Mouse (Mus musculus): Measurements from ENCODE around the gene Ahnak2. TPM values are rescaled to one million over a fixed set of nuclear protein-coding genes. Genes with fewer than 3 reads are reported as not detected.
A peak's percentile ranks its signal among the peaks of the same experiment; 100 is the strongest.

Ahnak2 gene
- total and polyA plus RNA-seq, 3 experiments, result 3.1 to 27.7 (median 14.6) TPM

DNA sequence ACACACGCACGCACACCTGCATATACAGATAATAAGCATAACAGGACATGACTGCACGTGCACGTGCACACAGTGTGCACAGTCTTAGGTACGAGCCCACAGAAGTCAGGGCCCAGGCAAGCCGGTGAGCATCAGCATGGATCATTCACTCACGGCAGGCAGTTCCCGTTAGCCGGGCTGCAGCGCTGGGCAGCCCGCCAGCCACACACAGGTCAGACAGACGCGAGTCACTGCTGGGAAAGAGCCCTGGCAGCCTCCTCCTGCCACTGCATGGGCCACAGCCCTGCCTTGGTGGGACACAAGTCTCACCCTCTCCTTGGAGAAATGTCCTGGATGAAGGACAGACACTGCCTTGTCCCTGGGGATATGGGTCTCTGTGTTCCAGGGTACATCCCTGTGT lies 1.6 kb upstream of the Ahnak2 start:
- dilution Hi-C loops (cut with MboI; ENCODE audit: extremely low pct_ligation_motif_present, extremely low pct_unique_long_range_greater_than_20kb, low sequenced_read_pairs), result no loop called here
- H3K4me3 ChIP-seq (replicated peaks in 1 of 3; ENCODE audit: low read depth in 2 of 3, low read length in 2 of 3, poor library complexity in 1 of 3), result no peak overlapping the region
- H3K9ac ChIP-seq (ENCODE audit: insufficient read depth, low read depth), result no peak overlapping the region
- no peak overlapping the region for H3K4me2 ChIP-seq (ENCODE audit: insufficient read depth, low read depth, poor library complexity, severe bottlenecking)
- H3K4me1 ChIP-seq (ENCODE audit: control insufficient read depth in 1 of 2, insufficient read depth in 2 of 2), result peaks cover 22 to 41% of the 10 kb centered on the region in 2 experiments
- no peak for TF ChIP-seq RAD21 (IDR thresholded peaks at IDR 0.05; ENCODE audit: low read depth, low read length)
- H3K27ac ChIP-seq (ENCODE audit: insufficient read depth, low read depth), result no peak overlapping the region
- H3K9me3 ChIP-seq (replicated peaks; ENCODE audit: low read length), result no peaks in the 10 kb centered on the region
- H3K79me2 ChIP-seq (replicated peaks; ENCODE audit: control insufficient read depth, extremely low read depth, insufficient read depth, poor library complexity, severe bottlenecking), result no peaks in the 10 kb centered on the region
- in situ Hi-C loops (cut with MboI; ENCODE audit: low pct_ligation_motif_present, low pct_unique_long_range_greater_than_20kb, low sequenced_read_pairs), result no loop called here
- no peaks in the 10 kb centered on the region for H3K36me3 ChIP-seq (replicated peaks in 1 of 2; ENCODE audit: control insufficient read depth in 1 of 2, insufficient read depth in 1 of 2, low read length in 1 of 2)
- peaks cover 7% of the 10 kb centered on the region for H3K27me3 ChIP-seq (replicated peaks)
- DNase-seq (ENCODE audit: extremely low read depth), result no peak

DNA sequence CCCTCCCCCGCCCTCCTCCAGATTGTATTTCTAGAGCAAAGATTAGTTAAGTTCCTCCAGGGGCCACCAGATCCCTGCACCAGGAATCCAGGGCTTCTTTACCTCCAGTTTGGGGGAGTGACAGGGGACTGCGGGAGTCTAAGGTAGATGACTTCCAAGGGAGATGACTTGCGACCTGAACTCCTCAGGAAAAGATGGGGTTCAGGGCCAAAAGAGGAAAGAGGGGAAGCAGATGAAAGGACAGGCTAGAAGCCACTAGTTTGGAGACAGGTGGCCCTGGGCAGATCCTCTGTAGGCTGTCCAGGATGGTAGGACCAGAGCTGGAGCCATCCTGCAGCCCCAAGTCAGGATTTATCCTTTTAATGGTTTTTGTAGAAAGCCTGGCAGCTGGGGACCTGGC lies 460 bp upstream of the Ahnak2 start:
- Histone ChIP-seq H3K27me3 (replicated peaks) (peaks cover 6% of the 10 kb centered on the region), H3K27ac (ENCODE audit: insufficient read depth, low read depth) (no peak overlapping the region), H3K9ac (ENCODE audit: insufficient read depth, low read depth) (no peak overlapping the region)

DNA sequence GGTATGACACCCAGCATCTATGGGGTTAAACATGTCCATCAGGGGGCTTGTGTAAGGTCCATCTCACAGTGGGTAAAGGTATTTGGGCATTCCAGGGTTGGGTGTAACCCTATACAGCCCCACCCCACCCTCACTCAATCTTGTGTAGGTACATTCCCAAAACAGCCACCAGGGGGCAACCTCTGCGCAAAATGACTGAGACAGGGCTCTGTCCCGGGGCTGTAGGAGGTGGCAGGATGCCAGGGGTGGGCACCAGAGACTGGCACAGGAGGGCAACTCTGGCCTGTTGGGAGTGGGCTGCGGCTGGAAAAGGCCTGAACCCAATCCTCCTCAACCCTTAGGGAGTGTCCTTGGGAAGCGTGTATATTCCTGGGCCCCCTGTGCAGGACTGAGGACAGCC lies 2.0 kb downstream of the Ahnak2 start:
- Histone ChIP-seq H3K27ac (ENCODE audit: insufficient read depth, low read depth) (no peak overlapping the region), H3K27me3 (replicated peaks) (no peaks in the 10 kb centered on the region), H3K9me3 (replicated peaks; ENCODE audit: low read length) (no peaks in the 10 kb centered on the region), H3K79me2 (replicated peaks; ENCODE audit: control insufficient read depth, extremely low read depth, insufficient read depth, poor library complexity, severe bottlenecking) (peaks cover under 1% of the 10 kb centered on the region; the same call in 1 of the 2 replicates), H3K4me3 (replicated peaks in 1 of 3; ENCODE audit: low read depth in 2 of 3, low read length in 2 of 3, poor library complexity in 1 of 3) (peak overlapping the region in 1 of 3 experiments; percentile 14), H3K36me3 (replicated peaks in 1 of 2; ENCODE audit: control insufficient read depth in 1 of 2, insufficient read depth in 1 of 2, low read length in 1 of 2) (no peaks in the 10 kb centered on the region), H3K4me2 (ENCODE audit: insufficient read depth, low read depth, poor library complexity, severe bottlenecking) (no peak overlapping the region), H3K4me1 (ENCODE audit: control insufficient read depth in 1 of 2, insufficient read depth in 2 of 2) (peaks cover 38 to 65% of the 10 kb centered on the region in 2 experiments), H3K9ac (ENCODE audit: insufficient read depth, low read depth) (no peak overlapping the region)
- peak; percentile 77 for DNase-seq (ENCODE audit: extremely low read depth)
- TF ChIP-seq BHLHE40 (IDR thresholded peaks at IDR 0.05; ENCODE audit: low read depth, low read length) (no peak), MXI1 (IDR thresholded peaks at IDR 0.05; ENCODE audit: low read depth, low read length) (no peak), ETS1 (conservative IDR thresholded peaks at IDR 0.05; ENCODE audit: low read depth, low read length) (no peak), JUND (conservative IDR thresholded peaks at IDR 0.05; ENCODE audit: low read depth, low read length) (no peak), PAX5 (IDR thresholded peaks at IDR 0.05; ENCODE audit: low read length) (no peak), RCOR1 (conservative IDR thresholded peaks at IDR 0.05; ENCODE audit: low read depth, low read length) (no peak), ZKSCAN1 (IDR thresholded peaks at IDR 0.05; ENCODE audit: borderline replicate concordance, low read depth, low read length) (no peak), SMC3 (IDR thresholded peaks at IDR 0.05; ENCODE audit: low read depth, low read length) (peak; percentile 77), IRF4 (IDR thresholded peaks at IDR 0.05; ENCODE audit: low read depth, low read length) (0 out of 2 replicates have a peak, but pooled peaks have one; percentile 18), E2F4 (IDR thresholded peaks at IDR 0.05; ENCODE audit: insufficient replicate concordance, low read depth, low read length) (no peak), CTCF (conservative IDR thresholded peaks at IDR 0.05 in 1 of 2, IDR thresholded peaks at IDR 0.05 in 1 of 2; ENCODE audit: low read depth in 2 of 2, low read length in 2 of 2) (peak; percentile 67 to 80), RAD21 (IDR thresholded peaks at IDR 0.05; ENCODE audit: low read depth, low read length) (peak; percentile 61), SIN3A (IDR thresholded peaks at IDR 0.05; ENCODE audit: low read length) (no peak), MAX (IDR thresholded peaks at IDR 0.05; ENCODE audit: low read length) (no peak), ZC3H11A (IDR thresholded peaks at IDR 0.05; ENCODE audit: low read depth, low read length) (no peak), TCF12 (IDR thresholded peaks at IDR 0.05; ENCODE audit: low read depth, low read length) (no peak), TBP (conservative IDR thresholded peaks at IDR 0.05; ENCODE audit: low read depth, low read length) (no peak), MAFK (IDR thresholded peaks at IDR 0.05; ENCODE audit: insufficient replicate concordance, low read length) (no peak), MYC (IDR thresholded peaks at IDR 0.05; ENCODE audit: low read depth, low read length) (no peak), MAZ (IDR thresholded peaks at IDR 0.05; ENCODE audit: low read depth, low read length) (peak; percentile 84; the same call in 1 of the 2 replicates), NRF1 (IDR thresholded peaks at IDR 0.05; ENCODE audit: low read depth, low read length) (no peak), EP300 (IDR thresholded peaks at IDR 0.05; ENCODE audit: low read length) (no peak), ELF1 (IDR thresholded peaks at IDR 0.05; ENCODE audit: low read depth, low read length) (no peak), JUN (IDR thresholded peaks at IDR 0.05; ENCODE audit: insufficient read depth, low read depth, low read length) (no peak)
- in situ Hi-C loops (cut with MboI; ENCODE audit: low pct_ligation_motif_present, low pct_unique_long_range_greater_than_20kb, low sequenced_read_pairs) (no loop called here), dilution Hi-C loops (cut with MboI; ENCODE audit: extremely low pct_ligation_motif_present, extremely low pct_unique_long_range_greater_than_20kb, low sequenced_read_pairs) (no loop called here)

More for the DNA sequence above, 460 bp upstream of the Ahnak2 start:
- no peak overlapping the region for H3K4me3 ChIP-seq (replicated peaks in 1 of 3; ENCODE audit: low read depth in 2 of 3, low read length in 2 of 3, poor library complexity in 1 of 3)
- H3K36me3 ChIP-seq (replicated peaks in 1 of 2; ENCODE audit: control insufficient read depth in 1 of 2, insufficient read depth in 1 of 2, low read length in 1 of 2), result no peaks in the 10 kb centered on the region
- no peaks in the 10 kb centered on the region for H3K79me2 ChIP-seq (replicated peaks; ENCODE audit: control insufficient read depth, extremely low read depth, insufficient read depth, poor library complexity, severe bottlenecking)
- no peak for DNase-seq (ENCODE audit: extremely low read depth)
- no peak overlapping the region for H3K4me2 ChIP-seq (ENCODE audit: insufficient read depth, low read depth, poor library complexity, severe bottlenecking)
- H3K9me3 ChIP-seq (replicated peaks; ENCODE audit: low read length), result no peaks in the 10 kb centered on the region
- TF ChIP-seq MXI1 (IDR thresholded peaks at IDR 0.05; ENCODE audit: low read depth, low read length), result no peak
- TF ChIP-seq ZC3H11A (IDR thresholded peaks at IDR 0.05; ENCODE audit: low read depth, low read length), result no peak
- TF ChIP-seq HCFC1 (IDR thresholded peaks at IDR 0.05; ENCODE audit: low read depth, low read length), result no peak
- TF ChIP-seq POLR2A (IDR thresholded peaks at IDR 0.05; ENCODE audit: low read depth, low read length), result no peak
- TF ChIP-seq ZKSCAN1 (IDR thresholded peaks at IDR 0.05; ENCODE audit: borderline replicate concordance, low read depth, low read length), result no peak
- TF ChIP-seq ETS1 (conservative IDR thresholded peaks at IDR 0.05; ENCODE audit: low read depth, low read length), result no peak
- no peak for TF ChIP-seq SIN3A (IDR thresholded peaks at IDR 0.05; ENCODE audit: low read length)
- in situ Hi-C loops (cut with MboI; ENCODE audit: low pct_ligation_motif_present, low pct_unique_long_range_greater_than_20kb, low sequenced_read_pairs) (no loop called here), dilution Hi-C loops (cut with MboI; ENCODE audit: extremely low pct_ligation_motif_present, extremely low pct_unique_long_range_greater_than_20kb, low sequenced_read_pairs) (no loop called here)
- peaks cover 29 to 44% of the 10 kb centered on the region in 2 experiments for H3K4me1 ChIP-seq (ENCODE audit: control insufficient read depth in 1 of 2, insufficient read depth in 2 of 2)

Data from CH12.LX (cell line).